Mouse (Mus musculus) heart, adult 2 months (tissue): ENCODE measurements around the gene Notch1. TPM values are rescaled to one million over a fixed set of nuclear protein-coding genes. Genes with fewer than 3 reads are reported as not detected.

Experiments
- DNase-seq, 2 experiments: peaks; one replicate each; pipeline ENCODE4 v3.0.0; 2021
- H3K27ac ChIP-seq: fragments of 200-600 bp; 2 replicates; pipeline ENCODE4 v1.8.1; 2022
- H3K27me3 ChIP-seq: fragments of 200-500 bp; 2 replicates; pipeline ENCODE4 v1.6.1; 2012; ENCODE audit warnings: mild to moderate bottlenecking, low read length, inconsistent platforms, mixed read lengths; ENCODE audit not compliant: control insufficient read depth, insufficient read depth
- H3K36me3 ChIP-seq: fragments of 200-500 bp; 2 replicates; pipeline ENCODE4 v1.6.1; 2012; ENCODE audit warnings: low read length, inconsistent platforms; ENCODE audit not compliant: control insufficient read depth, insufficient read depth
- H3K4me1 ChIP-seq: fragments of 200-500 bp; 2 replicates; pipeline ENCODE4 v1.6.1; 2011; ENCODE audit warnings: low read length; ENCODE audit not compliant: control insufficient read depth, insufficient read depth
- H3K4me3 ChIP-seq: fragments of 200-600 bp; 2 replicates; pipeline ENCODE4 v1.8.1; 2022
- H3K79me2 ChIP-seq: fragments of 200-500 bp; replicated peaks from 2 replicates; pipeline ENCODE4 v1.6.1; 2012; ENCODE audit warnings: mild to moderate bottlenecking, inconsistent platforms, low read length, moderate library complexity, mixed read lengths; ENCODE audit not compliant: control insufficient read depth, insufficient read depth
- H3K9ac ChIP-seq: fragments of 200-500 bp; 2 replicates; pipeline ENCODE4 v1.6.1; 2012; ENCODE audit warnings: low read depth, mild to moderate bottlenecking, control low read depth, inconsistent platforms, low read length, mixed read lengths
- CTCF ChIP-seq: fragments of 200-600 bp; IDR thresholded peaks from 2 replicates; pipeline ENCODE4 v1.8.1; 2022; ENCODE audit warnings: antibody characterized with exemption, mild to moderate bottlenecking, moderate library complexity
- EP300 ChIP-seq: fragments of 200-500 bp; IDR thresholded peaks from 2 replicates; pipeline ENCODE4 v1.6.1; 2011; ENCODE audit warnings: low read depth, low read length, control low read depth; ENCODE audit not compliant: insufficient read depth
- POLR2A ChIP-seq: fragments of 200-500 bp; IDR thresholded peaks from 2 replicates; pipeline ENCODE4 v1.6.1; 2011; ENCODE audit warnings: mild to moderate bottlenecking, low read depth, low read length, control low read depth; ENCODE audit not compliant: insufficient read depth
- WGBS: fragments of 180-500 bp; shearing (Covaris S2); methylation state at CpG from one replicate; pipeline ENCODE4 v1.1.7; 2018; 5-methylcytosine and 5-hydroxymethylcytosine counted together
- intact Hi-C: fragments of 180-260 bp; cut with DNase I; formaldehyde crosslinking; loops from one replicate; pipeline ENCODE4 v1.15.1; 2025
- polyA plus RNA-seq: library from polyadenylated mRNA; depleted of rRNA; stranded (reverse); fragments of >200 nt; gene quantifications from 2 replicates; pipeline ENCODE4 v1.2.3, GENCODE M21; 2012
- total RNA-seq, 2 experiments: library from RNA; stranded (reverse); gene quantifications; 2 replicates each; pipeline ENCODE4 v1.2.3; 2021

The Notch1 gene
- total and polyA plus RNA-seq, 3 experiments = 23.2 to 32.4 (median 31.6) TPM

DNA sequence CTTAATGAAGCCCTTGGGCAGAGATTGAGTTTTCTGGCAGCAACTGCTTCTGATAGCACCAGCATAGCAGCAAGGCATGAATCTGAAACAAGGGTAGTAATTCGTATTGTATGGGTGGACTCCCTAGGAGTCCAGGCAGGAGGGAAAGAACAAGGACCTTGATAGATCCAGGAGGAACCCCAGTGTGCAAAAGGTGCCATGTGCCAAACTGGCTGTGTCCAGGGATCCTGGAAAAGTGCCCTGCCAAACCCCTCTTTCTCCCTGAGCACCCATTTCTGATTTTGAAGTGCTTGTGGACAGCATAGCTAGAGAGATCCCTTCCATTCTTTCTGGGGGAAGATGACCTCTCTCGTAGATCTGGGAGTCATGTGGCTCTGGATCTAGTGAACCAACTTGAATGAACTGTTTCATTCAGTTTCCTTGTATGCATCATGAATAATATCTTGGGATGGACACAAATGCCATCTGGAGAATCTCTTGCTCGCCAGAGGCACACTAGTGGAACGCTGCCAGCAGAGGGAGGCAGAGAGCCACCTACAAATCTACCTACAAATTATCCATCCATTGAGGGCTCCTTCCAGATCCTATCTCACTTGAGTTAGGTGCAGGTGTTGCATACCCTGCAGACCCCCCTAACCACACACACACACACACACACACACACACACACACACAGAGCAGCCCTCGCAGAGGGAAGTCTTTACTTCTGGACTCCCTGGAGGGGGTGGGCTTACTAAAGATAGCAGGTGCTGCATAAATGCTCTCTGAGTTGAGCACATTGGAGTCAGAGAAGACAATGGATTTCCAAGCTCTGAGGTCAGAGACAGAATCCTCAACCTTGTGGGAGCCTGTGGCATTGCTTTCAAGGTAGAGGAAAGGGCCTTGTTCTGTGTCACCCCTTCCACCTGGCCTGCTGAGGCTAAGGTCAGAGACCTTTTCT lies 67.1 kb downstream of the Notch1 start:
- no peaks in the 10 kb centered on the region; the same call in 1 of the 2 replicates for H3K79me2 ChIP-seq
- H3K4me3 ChIP-seq = no peak overlapping the region
- peaks cover 8% of the 10 kb centered on the region for H3K4me1 ChIP-seq
- no peaks in the 10 kb centered on the region for H3K36me3 ChIP-seq
- TF ChIP-seq CTCF = peak; percentile 85
- no peak for TF ChIP-seq POLR2A
- TF ChIP-seq EP300 = peak; percentile 90; the same call in 1 of the 2 replicates
- no peaks in the 10 kb centered on the region for H3K27me3 ChIP-seq
- DNase-seq = peak; percentile 72 to 85
- no peak overlapping the region for H3K27ac ChIP-seq
- WGBS = 24% methylated on average over 5 of the region's 5 CpGs
- H3K9ac ChIP-seq = no peak overlapping the region
- intact Hi-C loops = loop anchor here (1.0 to 10.0 kb wide), 5 partner anchors 53 to 455 kb away; partner anchors contain the start of gene Surf6

DNA sequence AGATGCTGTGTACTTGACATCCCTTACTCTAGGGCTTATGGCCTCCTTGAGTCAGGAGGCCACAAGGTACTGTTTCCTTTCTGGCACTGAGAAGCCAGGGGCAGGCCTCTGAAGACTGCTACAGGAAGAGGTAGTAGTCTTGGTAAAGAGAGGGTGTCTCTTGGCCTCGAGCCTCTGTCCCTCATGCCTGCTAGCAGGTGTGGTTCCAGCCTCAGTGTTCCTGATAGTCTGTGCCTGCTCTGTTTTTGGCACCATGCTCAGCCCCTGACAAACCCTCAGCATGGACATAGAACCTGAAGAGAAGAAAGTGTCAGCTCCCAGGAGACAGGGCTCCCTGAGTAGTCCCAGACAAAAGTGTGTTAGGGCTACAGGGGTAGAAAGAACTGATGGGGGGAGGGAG lies 69.0 kb downstream of the Notch1 start:
- no peak for DNase-seq
- no peak for TF ChIP-seq EP300
- no peak for TF ChIP-seq POLR2A
- no peak for TF ChIP-seq CTCF
- Histone ChIP-seq H3K27me3 (no peaks in the 10 kb centered on the region), H3K4me1 (peaks cover 10% of the 10 kb centered on the region), H3K27ac (no peak overlapping the region), H3K79me2 (no peaks in the 10 kb centered on the region; the same call in 1 of the 2 replicates), H3K4me3 (no peak overlapping the region), H3K9ac (no peak overlapping the region), H3K36me3 (no peaks in the 10 kb centered on the region)
- intact Hi-C loops = loop anchor here (5.0 to 10.0 kb wide), 3 partner anchors 55 to 457 kb away; partner anchors contain the start of gene Surf6
- whole genome bisulfite sequencing = 33% methylated on average over 1 of the region's 1 CpGs

DNA sequence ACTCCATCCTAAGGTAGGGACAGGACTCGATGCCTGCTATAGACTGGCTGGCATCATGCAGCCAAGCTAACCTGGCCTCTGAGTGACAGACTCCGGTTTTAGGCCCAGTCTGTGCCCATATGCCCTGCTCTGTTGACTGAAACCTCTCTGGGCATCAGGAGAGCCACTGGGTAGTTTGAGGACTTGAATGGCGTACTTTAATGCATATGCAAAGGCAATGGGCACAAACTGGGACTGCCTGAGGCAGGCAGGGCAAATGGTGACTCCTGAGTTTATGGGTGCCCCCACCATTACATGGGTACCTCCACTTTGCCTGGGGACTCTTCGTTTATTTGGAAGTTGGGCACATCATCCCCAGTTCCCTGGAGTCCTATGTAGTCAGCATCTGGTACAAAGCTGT lies 69.8 kb downstream of the Notch1 start:
- Histone ChIP-seq H3K4me3 (peak overlapping the region; percentile 81), H3K79me2 (no peaks in the 10 kb centered on the region), H3K9ac (peak overlapping the region; percentile 54), H3K27ac (peak overlapping the region; percentile 91), H3K27me3 (no peaks in the 10 kb centered on the region), H3K36me3 (no peaks in the 10 kb centered on the region), H3K4me1 (peaks cover 10% of the 10 kb centered on the region)
- no peak for DNase-seq
- intact Hi-C loops = loop anchor here (5.0 to 10.0 kb wide), 3 partner anchors 56 to 458 kb away; partner anchors contain the start of gene Surf6
- TF ChIP-seq EP300 (no peak), CTCF (no peak), POLR2A (no peak)
- 57% methylated on average over 4 of the region's 4 CpGs for WGBS

DNA sequence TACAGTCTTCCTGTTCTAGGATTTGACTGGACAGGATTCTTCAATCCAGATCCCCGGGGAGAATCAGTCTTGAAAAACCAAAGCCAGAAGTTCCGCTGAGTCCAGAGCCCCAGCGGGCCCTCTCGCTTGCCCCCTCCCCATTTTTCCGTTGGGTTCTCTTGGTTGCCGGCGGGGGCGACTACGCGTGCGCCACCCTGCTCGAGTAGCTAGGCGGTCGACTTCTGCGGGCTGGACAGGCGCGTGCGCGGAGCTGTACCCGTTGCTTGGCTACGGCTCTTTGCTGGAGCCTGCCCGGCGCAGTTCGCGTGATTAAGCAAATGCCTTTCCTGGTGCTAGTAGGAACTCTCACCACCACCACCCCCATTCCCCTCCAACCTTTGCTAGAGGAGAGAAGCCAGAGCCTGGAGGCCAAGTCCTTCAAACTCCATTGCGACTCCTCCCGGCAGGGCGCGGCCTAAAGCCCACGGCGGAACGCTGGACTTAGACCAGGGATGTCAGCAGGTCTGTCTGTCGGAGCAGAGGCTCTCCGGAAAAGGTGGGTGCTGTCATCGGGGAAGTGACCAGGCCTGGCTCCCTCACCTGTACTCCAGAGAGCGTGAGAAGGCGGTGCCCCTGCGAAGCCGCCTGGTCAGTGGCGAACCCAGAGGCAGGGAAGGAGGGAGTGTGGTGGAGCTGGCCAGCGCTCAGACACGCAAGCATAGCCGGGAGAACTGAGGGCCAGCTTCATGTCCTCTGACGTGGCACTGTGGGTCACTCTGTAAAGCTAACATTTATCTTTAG lies 70.6 kb downstream of the Notch1 start:
- no peak; the same call in 1 of the 2 replicates for TF ChIP-seq CTCF
- no peak; the same call in 1 of the 2 replicates for TF ChIP-seq POLR2A
- TF ChIP-seq EP300 = peak; percentile 43; the same call in 1 of the 2 replicates
- intact Hi-C loops = loop anchor here (2.0 to 10.0 kb wide), 5 partner anchors 37 to 459 kb away; partner anchors contain the start of genes Inpp5e and Surf6
- Histone ChIP-seq H3K36me3 (peaks cover 3% of the 10 kb centered on the region; the same call in 1 of the 2 replicates), H3K27me3 (no peaks in the 10 kb centered on the region), H3K4me3 (peak overlapping the region; percentile 81), H3K79me2 (no peaks in the 10 kb centered on the region; the same call in 1 of the 2 replicates), H3K27ac (peak overlapping the region; percentile 91), H3K9ac (peak overlapping the region; percentile 75), H3K4me1 (peaks cover 12% of the 10 kb centered on the region)
- WGBS = under 1% methylated on average over 44 of the region's 44 CpGs
- DNase-seq = peak in 1 of 2 experiments; percentile 96

DNA sequence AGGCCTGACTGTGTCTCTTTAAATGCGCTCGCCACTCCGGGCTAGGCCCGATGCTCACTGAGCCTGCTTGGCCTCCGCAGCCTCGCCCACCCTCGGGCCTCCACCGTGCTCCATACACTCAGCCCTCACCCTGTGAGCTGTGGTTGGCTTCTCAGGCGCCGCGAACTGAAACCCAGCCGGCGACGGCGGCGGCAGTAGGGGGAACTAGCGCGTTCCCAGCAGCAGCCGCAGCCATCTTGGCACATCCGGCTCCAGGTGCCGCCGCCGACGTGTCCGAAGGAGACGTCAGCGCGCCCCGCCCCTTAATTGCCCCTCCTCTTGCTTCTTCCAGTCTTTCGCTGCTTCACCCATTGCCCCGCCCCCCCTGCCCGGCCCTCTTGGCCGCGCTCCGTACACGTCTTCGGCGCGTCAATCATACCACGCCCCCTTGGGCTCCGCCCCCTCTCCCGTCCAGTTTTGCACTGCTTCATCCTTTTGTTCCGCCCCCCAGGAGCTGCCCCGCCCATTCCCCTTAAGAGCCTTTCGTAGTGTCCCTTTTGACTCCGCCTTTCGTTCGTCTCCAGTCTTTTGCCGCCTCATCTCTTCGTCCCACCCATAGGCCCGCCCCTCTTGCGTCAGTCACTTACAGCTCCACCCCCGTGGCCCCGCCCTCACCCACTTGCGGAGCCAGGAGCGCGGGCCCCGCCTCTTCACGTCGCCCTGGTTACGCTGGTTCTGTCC lies 71.4 kb downstream of the Notch1 start, which contains the start of gene Sec16a:
Gene Sec16a, minus strand, starts transcription at position 271 of the 720 bp plus-strand sequence.
- intact Hi-C loops = loop anchor here (2.0 to 10.0 kb wide), 5 partner anchors 36 to 460 kb away; partner anchors contain the start of genes Inpp5e and Surf6
- WGBS = 1% methylated on average over 57 of the region's 61 CpGs

More for the DNA sequence above, 71.4 kb downstream of the Notch1 start, which contains the start of gene Sec16a:
- H3K4me3 ChIP-seq = peak within 1 kb of the TSS; percentile 91
- H3K27me3 ChIP-seq = no peaks in the 10 kb centered on the region
- peak within 1 kb of the TSS; percentile 93 for H3K9ac ChIP-seq
- H3K79me2 ChIP-seq = no peaks in the 10 kb centered on the region; the same call in 1 of the 2 replicates
- peak; percentile 99 to 100 for DNase-seq
- peak within 1 kb of the TSS; percentile 92 for H3K27ac ChIP-seq
- H3K4me1 ChIP-seq = peaks cover 12% of the 10 kb centered on the region
- TF ChIP-seq CTCF (peak; percentile 31), EP300 (0 out of 2 replicates have a peak, but pooled peaks have one; percentile 38), POLR2A (peak; percentile 86)
- H3K36me3 ChIP-seq = peaks cover 3% of the 10 kb centered on the region; the same call in 1 of the 2 replicates
